Mouse (Mus musculus) embryonic facial prominence, embryonic 12.5 days (tissue): ENCODE measurements around the gene Kcnip1. TPM values are rescaled to one million over a fixed set of nuclear protein-coding genes. Genes with fewer than 3 reads are reported as not detected.
A peak's percentile ranks its signal among the peaks of the same experiment; 100 is the strongest.

ENCODE experiments used
- ATAC-seq: fragments of 200-750 bp; cut with Nextera tagmentation; 2 replicates; pipeline ENCODE4 v1.8.0; 2017; ENCODE audit not compliant: insufficient number of reproducible peaks, insufficient read depth, low FRiP score, low TSS enrichment
- H3K27ac ChIP-seq: fragments of 300-500 bp; sonication (generic); 2 replicates; pipeline ENCODE4 v1.5.1; 2016; ENCODE audit warnings: mild to moderate bottlenecking
- H3K27me3 ChIP-seq: fragments of 300-500 bp; sonication (generic); 2 replicates; pipeline ENCODE4 v1.6.1; 2016; ENCODE audit warnings: mild to moderate bottlenecking, moderate library complexity
- H3K36me3 ChIP-seq: fragments of 300-500 bp; sonication (generic); 2 replicates; pipeline ENCODE4 v1.6.1; 2016; ENCODE audit warnings: mild to moderate bottlenecking
- H3K4me1 ChIP-seq: fragments of 300-500 bp; sonication (generic); 2 replicates; pipeline ENCODE4 v1.6.1; 2016
- H3K4me2 ChIP-seq: fragments of 300-500 bp; sonication (generic); replicated peaks from 2 replicates; pipeline ENCODE4 v1.6.1; 2016; ENCODE audit warnings: mild to moderate bottlenecking, moderate library complexity
- H3K4me3 ChIP-seq: fragments of 300-500 bp; sonication (generic); 2 replicates; pipeline ENCODE4 v1.5.1; 2016; ENCODE audit warnings: mild to moderate bottlenecking
- H3K9ac ChIP-seq: fragments of 300-500 bp; sonication (generic); 2 replicates; pipeline ENCODE4 v1.6.1; 2016; ENCODE audit warnings: mild to moderate bottlenecking, moderate library complexity
- H3K9me3 ChIP-seq: fragments of 300-500 bp; sonication (generic); 2 replicates; pipeline ENCODE4 v1.6.1; 2016; ENCODE audit warnings: mild to moderate bottlenecking, moderate library complexity
- WGBS: fragments of 180-500 bp; shearing (Covaris S2); methylation state at CpG from one replicate; pipeline ENCODE4 v1.1.7; 2016; 5-methylcytosine and 5-hydroxymethylcytosine counted together
- polyA plus RNA-seq: library from polyadenylated mRNA; unstranded; fragments of >200 nt; fragmentation: Nextera tagmentation; extraction: Ambion mirVana; gene quantifications from 2 replicates; pipeline ENCODE4 v1.2.1, GENCODE M21; 2016

The Kcnip1 gene
- polyA plus RNA-seq, 1 experiment from 2014 or later = 5.8 TPM

DNA sequence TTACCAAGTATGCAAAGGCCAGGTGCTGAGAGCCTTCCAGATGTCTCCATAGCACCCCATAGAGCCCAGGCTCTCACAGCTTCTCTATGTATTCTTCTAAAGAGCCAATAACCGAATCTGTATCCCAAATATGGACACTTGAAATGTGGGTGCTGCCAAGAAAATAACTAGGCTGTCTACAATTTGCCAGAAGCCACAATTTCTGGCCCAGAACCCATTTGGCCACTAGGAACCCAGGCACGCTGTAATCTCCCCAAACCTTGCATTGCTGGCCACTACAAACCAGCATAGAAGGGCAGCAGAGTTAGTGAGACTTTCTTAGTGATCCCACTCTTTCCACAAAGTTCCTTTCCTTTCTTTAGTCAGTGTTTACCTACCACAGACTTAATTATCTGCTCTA lies 17.8 kb downstream of the Kcnip1 start:
- WGBS = 85% methylated on average over 2 of the region's 2 CpGs
- H3K36me3 ChIP-seq = no peaks in the 10 kb centered on the region
- no peak for ATAC-seq
- H3K27me3 ChIP-seq = no peaks in the 10 kb centered on the region
- H3K4me2 ChIP-seq = no peak overlapping the region
- no peak overlapping the region for H3K4me3 ChIP-seq
- no peaks in the 10 kb centered on the region for H3K4me1 ChIP-seq
- H3K27ac ChIP-seq = no peak overlapping the region
- H3K9ac ChIP-seq = no peak overlapping the region
- H3K9me3 ChIP-seq = no peaks in the 10 kb centered on the region

- WGBS = 80% methylated on average over 14 of the region's 14 CpGs
- ATAC-seq = no peak
- Histone ChIP-seq H3K9ac (no peak overlapping the region), H3K4me1 (no peaks in the 10 kb centered on the region), H3K9me3 (no peaks in the 10 kb centered on the region), H3K27me3 (no peaks in the 10 kb centered on the region), H3K27ac (no peak overlapping the region), H3K4me2 (no peak overlapping the region), H3K36me3 (no peaks in the 10 kb centered on the region), H3K4me3 (no peak overlapping the region)
Observed at GRCm38 (mm10) chr11:33974341-33975040, 18.5 kb downstream of the Kcnip1 start.

- no peak overlapping the region for H3K9ac ChIP-seq
- H3K27ac ChIP-seq = no peak overlapping the region
- no peak overlapping the region for H3K4me3 ChIP-seq
- H3K36me3 ChIP-seq = no peaks in the 10 kb centered on the region
- 73% methylated on average over 7 of the region's 7 CpGs for WGBS
- no peaks in the 10 kb centered on the region for H3K4me1 ChIP-seq
- H3K27me3 ChIP-seq = no peaks in the 10 kb centered on the region
- ATAC-seq = no peak
- no peaks in the 10 kb centered on the region for H3K9me3 ChIP-seq
- H3K4me2 ChIP-seq = no peak overlapping the region
Observed at GRCm38 (mm10) chr11:33972114-33972513, 20.8 kb downstream of the Kcnip1 start.

DNA sequence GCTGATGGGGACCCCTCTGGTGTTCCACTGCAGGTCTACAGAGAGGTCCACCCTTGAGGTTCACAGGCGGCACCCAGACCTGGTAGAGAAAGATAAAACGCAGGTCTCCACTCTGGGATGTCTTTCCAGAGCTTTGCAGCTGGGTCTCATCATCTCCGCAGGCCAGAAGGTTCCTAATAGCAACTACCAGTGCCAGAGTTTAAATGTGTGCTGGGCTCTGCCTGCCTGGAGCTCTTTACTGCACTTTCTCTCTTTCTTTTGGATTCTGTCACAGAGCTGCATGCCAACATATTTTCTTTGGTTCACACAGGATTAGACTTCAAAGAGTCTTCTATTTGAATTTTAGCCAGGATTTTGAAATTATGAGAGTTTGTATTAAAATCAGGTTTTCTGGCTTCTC lies 23.8 kb downstream of the Kcnip1 start:
- no peak for ATAC-seq
- Histone ChIP-seq H3K9me3 (no peaks in the 10 kb centered on the region), H3K4me1 (no peaks in the 10 kb centered on the region), H3K36me3 (no peaks in the 10 kb centered on the region), H3K27me3 (no peaks in the 10 kb centered on the region), H3K4me2 (no peak overlapping the region), H3K4me3 (no peak overlapping the region), H3K9ac (no peak overlapping the region), H3K27ac (no peak overlapping the region)
- WGBS = 64% methylated on average over 3 of the region's 3 CpGs

DNA sequence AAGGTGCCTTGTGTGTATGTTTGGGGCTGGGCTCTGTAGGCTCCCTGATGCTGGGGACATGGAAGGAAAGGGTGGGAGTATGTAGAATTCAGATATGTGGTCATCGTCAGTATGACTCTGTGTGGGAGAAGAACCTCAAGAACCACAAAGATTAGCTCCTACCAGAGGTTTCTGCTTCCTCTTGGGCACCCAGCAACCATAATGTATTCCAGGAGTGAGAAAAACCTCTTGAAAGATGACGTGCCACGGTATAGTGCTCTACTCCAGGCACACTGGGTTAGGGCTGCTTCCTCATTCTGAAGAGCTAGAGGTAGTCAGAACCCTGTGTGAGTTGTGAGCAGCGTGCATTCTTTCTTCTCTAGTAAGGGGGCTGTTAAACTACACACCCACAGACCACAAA lies 25.2 kb downstream of the Kcnip1 start:
- Histone ChIP-seq H3K36me3 (no peaks in the 10 kb centered on the region), H3K9ac (no peak overlapping the region), H3K4me2 (no peak overlapping the region), H3K9me3 (no peaks in the 10 kb centered on the region), H3K27ac (no peak overlapping the region), H3K27me3 (no peaks in the 10 kb centered on the region), H3K4me1 (peaks cover 7% of the 10 kb centered on the region; the same call in 1 of the 2 replicates), H3K4me3 (no peak overlapping the region)
- WGBS = 83% methylated on average over 4 of the region's 4 CpGs
- no peak for ATAC-seq

GRCm38 (mm10) chr11:33965380-33965779 lies 27.6 kb downstream of the Kcnip1 start:
- Histone ChIP-seq H3K4me3 (no peak overlapping the region), H3K9ac (no peak overlapping the region), H3K27ac (no peak overlapping the region), H3K4me1 (peaks cover 10% of the 10 kb centered on the region; the same call in 1 of the 2 replicates), H3K27me3 (no peaks in the 10 kb centered on the region), H3K9me3 (no peaks in the 10 kb centered on the region), H3K36me3 (no peaks in the 10 kb centered on the region), H3K4me2 (no peak overlapping the region)
- WGBS = 68% methylated on average over 2 of the region's 2 CpGs
- no peak for ATAC-seq

DNA sequence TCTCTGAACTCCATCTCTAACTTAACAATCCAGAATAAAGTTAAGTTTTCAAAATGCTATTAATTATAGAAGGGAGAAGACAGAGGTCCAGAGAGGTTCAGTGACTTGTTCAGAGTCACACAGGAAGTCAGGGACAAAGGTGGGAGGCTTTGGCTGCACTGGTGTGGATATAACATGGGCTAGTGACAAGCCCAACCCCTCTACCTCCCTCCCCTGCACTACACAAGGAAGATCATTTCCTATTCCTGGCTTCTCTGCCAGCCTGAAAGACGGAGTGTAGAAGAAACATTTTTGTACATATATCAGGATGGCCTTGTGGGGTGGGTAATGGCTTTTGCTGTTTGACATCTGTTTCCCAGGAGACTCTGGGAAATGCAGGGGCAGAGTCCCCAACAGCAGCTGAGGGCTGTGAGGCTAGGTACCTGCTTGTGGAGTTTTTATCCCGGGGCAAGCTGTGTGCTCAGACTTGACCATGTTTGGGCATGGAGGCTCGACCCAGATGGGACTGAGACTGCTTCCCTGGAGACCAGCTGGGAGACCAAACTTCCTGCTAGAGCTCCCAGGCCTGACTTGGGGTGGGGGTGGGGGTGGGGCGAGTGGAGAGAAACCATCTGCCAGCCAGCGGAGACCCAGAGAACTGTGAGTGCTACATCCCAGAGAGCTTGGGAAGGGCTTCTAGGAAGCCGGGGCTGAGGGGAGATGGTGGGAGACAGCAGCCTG lies 30.1 kb downstream of the Kcnip1 start, which contains the start of gene Kcnmb1:
Gene Kcnmb1, plus strand, starts transcription at position 326 of the 720 bp plus-strand sequence.
- H3K27ac ChIP-seq = no peak within 1 kb of the TSS
- WGBS = 35% methylated on average over 6 of the region's 6 CpGs
- ATAC-seq = 0 out of 2 replicates have a peak, but pooled peaks have one; percentile 9

GRCm38 (mm10) chr11:33962178-33962577 lies 30.8 kb downstream of the Kcnip1 start:
- H3K9ac ChIP-seq = no peak overlapping the region
- no peaks in the 10 kb centered on the region for H3K27me3 ChIP-seq
- no peak overlapping the region for H3K27ac ChIP-seq
- WGBS = 53% methylated on average over 7 of the region's 7 CpGs
- no peak overlapping the region for H3K4me2 ChIP-seq
- H3K36me3 ChIP-seq = no peaks in the 10 kb centered on the region
- H3K4me3 ChIP-seq = no peak overlapping the region
- peaks cover 10% of the 10 kb centered on the region; the same call in 1 of the 2 replicates for H3K4me1 ChIP-seq
- no peak for ATAC-seq
- H3K9me3 ChIP-seq = no peaks in the 10 kb centered on the region

More for the DNA sequence above, 30.1 kb downstream of the Kcnip1 start, which contains the start of gene Kcnmb1:
- Histone ChIP-seq H3K9ac (no peak within 1 kb of the TSS), H3K27me3 (no peaks in the 10 kb centered on the region), H3K4me2 (no peak within 1 kb of the TSS), H3K36me3 (no peaks in the 10 kb centered on the region), H3K4me3 (no peak within 1 kb of the TSS), H3K4me1 (peaks cover 10% of the 10 kb centered on the region; the same call in 1 of the 2 replicates), H3K9me3 (no peaks in the 10 kb centered on the region)

- no peak overlapping the region for H3K4me3 ChIP-seq
Observed at GRCm38 (mm10) chr11:33958713-33959112, 34.2 kb downstream of the Kcnip1 start.

DNA sequence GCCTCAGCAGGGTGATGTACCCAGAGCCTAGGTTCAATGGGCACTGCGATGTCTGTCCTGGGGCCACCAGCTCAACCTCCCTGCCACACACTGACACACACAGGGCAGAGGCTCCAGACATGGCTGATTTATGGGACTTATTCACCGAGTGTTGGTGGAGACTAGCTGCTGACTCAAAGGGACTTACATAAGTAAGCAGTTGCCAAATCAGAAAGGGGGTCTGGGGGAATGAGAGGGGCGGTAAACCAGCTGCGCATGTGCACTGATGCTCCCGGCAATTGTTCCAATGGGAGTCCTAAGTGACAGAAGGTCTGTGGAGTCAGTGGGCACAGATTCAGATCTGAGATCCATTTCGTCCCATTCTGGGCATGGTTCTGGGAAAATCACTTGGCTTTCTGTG lies 35.4 kb downstream of the Kcnip1 start:
- no peak overlapping the region for H3K9ac ChIP-seq
- H3K4me2 ChIP-seq = no peak overlapping the region
- WGBS = 91% methylated on average over 6 of the region's 6 CpGs
- no peaks in the 10 kb centered on the region for H3K27me3 ChIP-seq
- ATAC-seq = no peak
- H3K4me3 ChIP-seq = no peak overlapping the region
- H3K9me3 ChIP-seq = no peaks in the 10 kb centered on the region
- H3K27ac ChIP-seq = no peak overlapping the region
- no peaks in the 10 kb centered on the region for H3K36me3 ChIP-seq
- peaks cover 2% of the 10 kb centered on the region; the same call in 1 of the 2 replicates for H3K4me1 ChIP-seq

More at GRCm38 (mm10) chr11:33958713-33959112, 34.2 kb downstream of the Kcnip1 start:
- H3K36me3 ChIP-seq = no peaks in the 10 kb centered on the region
- H3K4me1 ChIP-seq = peaks cover 10% of the 10 kb centered on the region; the same call in 1 of the 2 replicates
- ATAC-seq = no peak
- no peak overlapping the region for H3K4me2 ChIP-seq
- H3K27me3 ChIP-seq = no peaks in the 10 kb centered on the region
- H3K27ac ChIP-seq = no peak overlapping the region
- WGBS = 81% methylated on average over 8 of the region's 8 CpGs
- H3K9ac ChIP-seq = no peak overlapping the region
- H3K9me3 ChIP-seq = no peaks in the 10 kb centered on the region

DNA sequence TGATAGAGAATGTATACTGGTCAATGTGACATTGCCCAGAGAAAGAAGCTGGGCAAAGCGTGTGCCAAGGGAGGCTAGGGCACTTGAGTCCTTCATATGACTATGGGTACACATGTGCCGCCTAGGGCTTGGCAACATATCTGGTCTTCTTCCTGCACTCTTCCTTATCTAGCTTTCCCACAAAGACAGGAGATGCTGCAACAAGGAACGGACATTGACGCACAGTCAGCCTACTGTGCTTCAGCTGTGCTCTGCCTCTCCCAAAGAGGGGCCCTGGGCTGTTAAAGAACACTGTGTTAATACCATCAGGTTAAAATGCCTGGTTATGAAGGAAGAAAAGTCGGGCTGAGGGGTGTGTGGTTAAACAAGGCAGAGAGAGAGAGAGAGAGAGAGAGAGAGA lies 36.3 kb downstream of the Kcnip1 start:
- no peak overlapping the region for H3K9ac ChIP-seq
- 75% methylated on average over 5 of the region's 5 CpGs for WGBS
- H3K27ac ChIP-seq = no peak overlapping the region
- no peak overlapping the region for H3K4me2 ChIP-seq
- H3K9me3 ChIP-seq = no peaks in the 10 kb centered on the region
- H3K27me3 ChIP-seq = no peaks in the 10 kb centered on the region
- H3K36me3 ChIP-seq = no peaks in the 10 kb centered on the region
- no peak for ATAC-seq
- H3K4me3 ChIP-seq = no peak overlapping the region
- H3K4me1 ChIP-seq = no peaks in the 10 kb centered on the region

DNA sequence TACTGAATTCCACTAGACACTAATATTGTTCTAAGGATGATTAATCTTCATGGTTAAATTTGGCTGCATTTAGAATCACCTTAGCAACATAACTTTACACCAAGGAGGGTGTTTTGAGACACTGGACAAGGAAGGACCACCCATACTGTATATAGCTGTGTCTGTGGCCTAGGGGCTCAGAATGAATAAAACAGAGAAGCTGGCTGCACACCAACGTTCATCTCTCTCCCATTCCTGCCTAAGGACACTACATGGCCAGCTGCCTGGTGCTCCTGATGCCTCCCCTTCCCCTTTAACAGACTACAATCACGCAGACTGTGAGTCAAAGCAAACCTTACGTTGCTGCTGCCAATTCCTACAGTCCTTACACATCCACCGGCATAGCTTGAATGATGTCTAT lies 37.0 kb downstream of the Kcnip1 start:
- no peak overlapping the region for H3K4me2 ChIP-seq
- H3K9me3 ChIP-seq = no peaks in the 10 kb centered on the region
- no peaks in the 10 kb centered on the region for H3K27me3 ChIP-seq
- H3K27ac ChIP-seq = no peak overlapping the region
- H3K9ac ChIP-seq = no peak overlapping the region
- no peaks in the 10 kb centered on the region for H3K36me3 ChIP-seq
- no peak overlapping the region for H3K4me3 ChIP-seq
- no peak for ATAC-seq
- 71% methylated on average over 4 of the region's 4 CpGs for WGBS
- no peaks in the 10 kb centered on the region for H3K4me1 ChIP-seq
